Mouse (Mus musculus) left cerebral cortex, adult 18-20 months (tissue): ENCODE data around the gene Dnah14. TPM values are rescaled to one million over a fixed set of nuclear protein-coding genes. Genes with fewer than 3 reads are reported as not detected.

Experiments used
- DNase-seq, 2 experiments: peaks; one replicate each; pipeline ENCODE4 v3.0.0; 2021 to 2022; ENCODE audit warnings: low spot score in 2 of 2, mixed read lengths in 1 of 2
- total RNA-seq, 2 experiments: library from RNA; stranded (reverse); gene quantifications; 2 replicates each; pipeline ENCODE4 v1.2.3; 2021

Gene Dnah14
- total RNA-seq, 2 experiments from 2014 or later, result 1.1 to 1.9 TPM

- DNase-seq, result peak; percentile 38 to 56
These were observed 275.4 kb downstream of the Dnah14 start for GRCm38 (mm10) chr1:181851521-181852310.

- no peak for DNase-seq
These were observed 276.1 kb downstream of the Dnah14 start for GRCm38 (mm10) chr1:181852466-181852865.

- DNase-seq, result no peak
These were observed 276.9 kb downstream of the Dnah14 start for GRCm38 (mm10) chr1:181853081-181853736.

GRCm38 (mm10) chr1:181854829-181855228, 278.5 kb downstream of the Dnah14 start:
- no peak for DNase-seq

- no peak for DNase-seq
These were observed 280.0 kb downstream of the Dnah14 start for GRCm38 (mm10) chr1:181856329-181856728.

DNA sequence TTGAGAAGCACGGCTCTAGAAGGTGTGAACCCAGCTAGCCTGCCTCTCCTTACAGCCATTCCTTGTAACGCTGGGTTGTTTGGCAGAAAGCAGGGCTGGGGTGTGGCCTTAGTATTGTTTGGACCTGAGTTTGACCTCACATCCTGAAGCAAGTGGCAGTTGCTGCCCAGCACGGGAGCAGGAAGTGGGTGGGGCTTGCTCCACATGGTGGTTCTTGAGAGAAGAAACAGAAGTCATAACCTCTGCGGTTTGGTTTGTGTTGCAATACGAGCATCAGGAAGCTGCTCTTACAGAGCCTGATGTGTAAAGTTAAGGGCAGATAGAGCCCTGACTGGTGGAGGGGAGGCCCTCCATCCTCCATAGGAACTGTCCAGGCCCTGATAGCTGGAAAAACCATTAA, 284.3 kb downstream of the Dnah14 start:
- no peak for DNase-seq

DNA sequence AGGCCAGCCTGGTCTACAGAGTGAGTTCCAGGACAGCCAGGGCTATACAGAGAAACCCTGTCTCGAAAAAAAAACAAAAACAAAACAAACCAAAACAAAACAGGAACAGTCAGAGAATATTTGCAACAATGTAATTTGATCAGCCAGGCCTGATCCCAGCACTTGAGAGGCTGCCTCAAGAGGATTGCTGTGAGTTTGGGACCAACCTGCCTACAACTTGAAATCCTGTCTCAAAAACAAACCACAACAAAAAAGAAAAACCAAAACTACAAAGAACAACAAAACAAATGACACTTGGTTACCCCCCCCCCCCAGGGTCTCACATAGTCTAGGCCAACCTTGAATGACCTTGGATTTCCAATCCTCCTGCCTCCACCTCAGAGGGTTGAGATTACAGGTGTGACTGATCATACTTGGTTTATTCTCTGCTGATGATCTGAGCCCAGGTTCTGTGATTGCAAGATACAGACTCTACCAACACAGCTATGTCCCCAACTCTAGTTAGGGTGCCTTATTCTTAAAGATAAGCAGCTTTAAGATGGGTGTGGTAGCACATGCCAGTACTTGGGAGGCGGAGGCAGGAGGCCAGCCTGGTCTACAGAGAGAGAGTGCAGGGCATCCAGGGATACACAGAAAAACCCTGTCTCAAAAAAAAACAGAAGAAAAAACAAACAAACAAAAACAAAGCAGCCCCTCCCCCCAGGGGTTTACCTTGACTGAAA, 285.0 kb downstream of the Dnah14 start:
- no peak for DNase-seq

DNA sequence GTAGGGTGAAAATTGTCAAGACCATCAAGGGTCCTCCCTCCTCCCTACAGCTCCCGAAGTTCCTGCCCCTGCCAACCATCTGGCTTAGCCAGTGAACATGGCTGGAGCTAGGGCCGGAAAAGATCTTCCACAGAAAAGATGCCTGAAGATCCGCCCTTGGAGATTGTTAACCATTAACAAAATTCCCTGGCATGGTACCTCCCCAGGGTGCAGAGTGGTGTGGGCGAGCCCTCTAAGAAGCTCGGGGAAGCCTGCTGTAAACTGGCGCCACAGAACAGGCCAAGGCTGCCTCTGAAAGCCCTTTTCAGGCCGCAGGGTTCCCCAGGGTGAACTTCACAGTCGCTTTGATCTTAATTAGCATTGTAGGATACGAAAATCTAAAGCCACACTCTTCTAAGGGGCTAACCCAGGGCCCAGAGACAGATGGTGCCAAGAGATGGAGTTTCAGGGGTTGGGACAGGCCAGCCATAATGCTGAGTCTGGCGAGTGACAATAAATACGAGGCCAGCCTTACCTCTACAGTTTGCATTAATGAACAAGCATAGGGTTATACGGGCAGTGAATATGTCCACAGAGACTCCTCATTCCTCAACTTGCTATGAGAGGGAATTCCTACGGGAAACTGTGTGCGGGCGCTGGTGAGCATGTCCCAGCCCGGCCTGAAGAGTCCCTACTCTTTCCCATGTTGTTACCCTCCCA, 286.5 kb downstream of the Dnah14 start:
- no peak for DNase-seq

- DNase-seq, result no peak
These were observed 287.1 kb downstream of the Dnah14 start for GRCm38 (mm10) chr1:181863431-181863830.

Other genes starting within 250 kb of the Dnah14 start
- 10 to 100 TPM; 73.8 to 96.1 TPM for gene Cnih3, start 223.9 kb upstream of the Dnah14 start, total RNA-seq
- gene Ccdc121, start 65.1 kb upstream of the Dnah14 start, total RNA-seq, result under 1 TPM; 0.33 to 0.49 TPM